Mouse (Mus musculus) frontal cortex, postnatal 14 days (tissue): ENCODE measurements at regions not wholly inside any gene's neighbourhood (a gene's known extent, or its start where the extent isn't known, plus 50 kb on each side); places are given as distances from the start of the nearest gene placed in this dataset.
"Not testable (repeated sequence)": the region's sequence is repeated elsewhere in the genome, so short reads cannot be mapped to it uniquely, and the experiment has no call there.

Experiments
- DNase-seq, 2 experiments: peaks; one replicate each; pipeline ENCODE4 v3.0.0; 2022; ENCODE audit warnings: low spot score in 2 of 2

DNA sequence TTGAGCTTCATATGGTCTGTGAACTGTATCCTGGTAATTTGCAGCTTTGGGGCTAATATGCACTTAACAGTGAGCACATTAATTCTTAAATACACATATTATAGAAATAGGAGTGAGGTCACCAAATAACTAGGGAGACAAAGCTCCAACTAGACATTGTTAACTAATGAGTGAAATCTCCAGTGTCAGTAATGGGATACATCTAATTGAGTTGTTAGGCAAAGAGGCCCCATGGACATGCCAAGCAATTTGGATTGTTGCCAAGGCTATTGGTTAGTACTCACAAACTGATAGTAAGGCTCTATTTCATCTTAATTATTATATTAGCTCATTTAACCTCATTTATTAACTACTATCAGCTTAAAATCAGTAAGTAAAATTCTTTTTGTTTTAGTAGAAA, 698.5 kb downstream of the Triml1 start:
- DNase-seq: no peak

DNA sequence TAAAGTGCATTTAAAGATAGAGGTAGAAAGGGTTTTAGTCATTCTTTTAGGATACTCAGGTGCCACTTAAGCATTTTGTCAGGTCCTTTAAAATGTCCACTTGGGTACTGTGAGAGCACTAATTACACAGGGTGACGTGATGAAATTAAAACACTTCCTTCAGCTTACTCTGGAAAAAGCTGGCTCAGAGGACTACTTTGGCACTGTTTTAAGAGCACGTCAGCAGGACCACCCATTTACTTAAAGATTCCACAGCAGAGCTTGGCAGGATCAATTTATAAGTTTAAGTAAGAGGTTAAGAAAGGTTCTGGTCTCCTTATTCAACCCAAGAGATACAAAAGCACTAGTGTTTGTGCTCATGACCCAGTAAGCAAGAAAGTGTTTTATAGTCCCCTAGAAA, 738.7 kb downstream of the Triml1 start:
- DNase-seq: no peak

GRCm38 (mm10) chr8:42396886-42397285, 744.4 kb downstream of the Triml1 start:
- no peak for DNase-seq

DNA sequence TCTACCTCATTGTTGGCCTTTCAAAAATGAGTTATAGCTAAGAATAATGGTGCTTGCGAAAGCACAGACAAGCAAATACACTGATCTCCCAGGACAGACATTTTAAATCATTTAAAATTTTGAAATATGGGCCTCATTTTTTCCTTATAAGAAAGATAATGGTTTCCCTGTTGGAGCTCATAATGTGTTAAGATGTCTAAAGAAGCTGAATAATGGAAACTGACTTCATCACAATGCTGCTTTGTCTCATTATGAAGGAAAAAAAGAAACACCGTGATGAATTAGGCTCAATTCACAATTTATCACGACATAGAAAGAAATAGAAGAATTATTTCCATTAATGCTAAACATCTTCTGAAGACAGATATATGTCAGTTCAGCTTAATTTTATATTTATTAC, 752.5 kb downstream of the Triml1 start:
- no peak for DNase-seq

GRCm38 (mm10) chr8:42348073-42348603, 793.1 kb downstream of the Triml1 start:
- DNase-seq: no peak

DNA sequence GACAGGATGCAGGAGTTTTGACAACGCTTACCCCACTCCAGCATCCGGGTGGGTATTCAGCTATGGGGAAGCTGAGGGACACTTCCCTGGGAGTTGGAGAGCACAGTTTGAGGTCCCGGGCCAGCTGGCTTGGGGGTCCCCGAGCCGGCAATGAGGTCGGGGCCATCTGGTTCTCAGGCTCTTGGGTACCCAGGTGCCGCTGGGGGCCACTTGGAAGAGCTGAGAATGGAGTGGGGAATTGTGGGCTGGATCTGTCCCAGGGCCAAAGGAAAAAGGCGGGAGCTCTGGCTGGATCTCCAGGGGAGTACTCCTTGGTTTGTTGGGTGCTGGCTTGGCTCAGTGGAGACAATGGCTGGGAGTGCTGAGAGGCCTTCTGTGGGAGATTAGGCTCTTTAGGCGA, 806.6 kb downstream of the Triml1 start:
- no peak for DNase-seq

DNA sequence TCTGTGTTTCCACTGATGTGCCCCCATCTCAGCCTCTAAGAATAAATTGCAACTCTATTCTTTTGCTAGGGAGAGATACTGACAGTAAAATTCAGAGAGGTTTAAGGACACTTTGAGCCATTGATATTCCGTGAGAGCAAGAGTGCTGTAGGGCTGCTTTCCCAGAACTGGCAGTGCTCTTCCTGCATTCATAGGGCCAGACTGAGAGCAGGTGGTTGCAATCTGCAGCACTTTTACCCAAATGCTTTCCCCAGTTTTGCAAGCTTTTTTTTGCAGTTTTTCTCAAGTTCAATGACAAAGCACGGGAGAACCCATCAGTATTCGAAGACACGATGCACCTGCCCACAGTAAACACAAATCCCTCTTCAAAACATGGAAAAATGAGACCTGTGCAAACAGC, 816.6 kb downstream of the Triml1 start:
- no peak for DNase-seq

DNA sequence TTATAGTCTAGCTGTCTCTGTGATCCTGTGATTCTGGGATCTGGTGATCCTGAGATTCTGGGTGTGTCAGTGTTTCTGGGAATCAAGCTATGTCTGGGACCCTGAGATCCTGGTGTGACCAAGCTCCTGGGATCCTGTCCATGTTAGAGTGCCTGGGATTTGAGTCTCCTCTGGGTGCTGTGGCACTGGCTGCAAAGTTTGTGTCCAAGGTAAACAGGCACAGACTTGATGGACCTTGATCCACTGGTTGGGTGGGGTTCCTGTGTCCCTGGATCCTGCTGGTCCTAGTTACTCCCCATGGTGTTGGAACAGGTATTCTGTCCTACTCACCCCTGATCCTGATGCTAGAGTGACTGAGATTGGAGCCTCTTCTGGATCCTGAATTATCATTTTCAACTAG, 818.4 kb downstream of the Triml1 start:
- no peak for DNase-seq

DNA sequence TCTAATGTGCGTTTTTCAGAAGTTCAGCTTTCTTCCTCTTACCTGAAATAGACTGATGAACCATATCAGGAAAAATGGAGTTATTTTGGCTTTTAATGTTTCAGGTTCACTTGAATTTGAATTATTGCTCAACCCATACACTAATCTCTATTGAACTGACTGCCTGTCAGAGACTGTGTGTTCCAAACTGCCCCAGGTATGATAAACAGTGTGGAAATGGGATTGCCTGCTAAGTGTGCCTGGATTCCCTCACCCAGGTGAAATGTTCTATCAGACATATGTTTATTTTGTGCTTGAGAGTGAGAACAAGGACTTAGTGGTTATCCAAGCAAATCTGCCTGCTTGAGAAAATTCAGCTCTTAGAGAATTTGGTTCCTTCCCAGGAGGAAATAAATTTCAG, 830.2 kb downstream of the Triml1 start:
- DNase-seq: no peak

- DNase-seq: no peak
Observed at GRCm38 (mm10) chr8:42291392-42291791, 849.9 kb downstream of the Triml1 start.

GRCm38 (mm10) chr8:42282011-42282410, 859.3 kb downstream of the Triml1 start:
- no peak for DNase-seq

- DNase-seq: no peak
Observed at GRCm38 (mm10) chr8:42253358-42253757, 836.5 kb upstream of the Frg1 start.

DNA sequence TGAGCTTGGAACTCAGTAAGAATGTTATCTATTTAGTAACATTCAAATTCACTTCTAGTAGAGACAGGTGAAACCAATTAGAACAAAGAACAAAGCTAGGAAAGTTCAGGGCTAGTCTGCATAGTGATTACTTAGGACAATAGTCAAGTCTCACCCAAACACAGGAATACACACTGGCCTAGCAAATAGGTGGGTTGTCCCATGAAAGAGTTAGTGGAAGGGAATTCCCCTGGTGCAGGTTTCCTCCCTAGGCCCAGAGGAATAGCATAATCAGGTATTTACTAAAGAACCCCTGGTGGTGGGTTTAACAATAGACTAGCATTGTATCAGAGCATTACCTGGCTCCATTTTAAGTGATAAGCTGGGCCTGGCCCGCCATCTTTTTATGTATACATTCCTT, 825.4 kb upstream of the Frg1 start:
- not testable (repeated sequence) for DNase-seq

DNA sequence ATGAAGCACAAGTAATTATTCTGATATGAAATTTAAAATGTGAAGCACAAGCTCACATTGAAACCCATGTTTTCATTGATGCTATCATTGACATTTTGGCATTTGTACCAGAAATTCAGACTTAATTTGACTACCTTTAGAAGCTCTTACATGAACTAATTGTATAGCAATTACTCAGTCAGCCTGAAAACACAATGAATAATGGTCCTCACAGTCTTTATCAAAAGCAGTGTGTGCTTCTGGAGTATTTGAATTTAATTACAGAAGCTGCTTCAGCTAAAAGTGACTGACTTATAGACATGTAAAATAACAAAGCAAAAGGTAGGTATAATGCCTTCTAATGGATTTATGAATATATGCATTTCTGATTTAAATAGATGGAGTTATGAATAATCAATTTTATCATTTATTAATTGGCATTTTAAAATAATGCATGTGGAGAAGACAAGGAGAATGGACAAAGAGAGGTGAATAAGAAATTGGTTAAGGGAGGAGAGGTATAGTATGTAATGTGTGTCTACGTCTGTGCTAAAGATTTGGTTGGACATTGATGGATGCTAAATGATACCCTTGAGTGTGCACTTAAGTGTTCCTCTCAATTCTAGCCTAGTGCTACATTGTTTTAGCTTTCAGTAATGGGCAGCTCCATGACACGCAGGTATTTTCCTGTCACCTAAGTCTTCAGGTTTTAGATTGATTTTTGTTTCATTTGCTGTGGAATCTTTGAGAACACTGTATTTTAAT, 803.2 kb upstream of the Frg1 start:
- no peak for DNase-seq

DNA sequence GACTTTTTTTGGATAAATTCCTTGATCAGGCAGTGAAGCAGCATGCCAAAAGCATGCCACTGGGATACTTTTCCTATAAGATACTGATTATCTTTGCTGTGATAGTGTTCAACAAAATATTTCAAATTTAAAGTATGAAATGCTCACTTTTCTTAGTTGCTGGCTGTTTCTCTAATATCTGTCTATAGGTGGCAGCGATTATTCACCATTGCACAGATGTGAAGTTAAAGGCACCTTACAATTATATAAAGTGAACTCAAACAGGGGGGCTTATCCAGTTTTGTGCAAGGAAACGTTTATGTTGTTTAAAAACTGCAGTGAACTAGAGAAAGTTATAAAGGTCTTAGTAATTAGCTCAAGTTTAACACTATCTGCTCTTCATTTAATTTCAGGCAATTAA, 794.1 kb upstream of the Frg1 start:
- no peak for DNase-seq

DNA sequence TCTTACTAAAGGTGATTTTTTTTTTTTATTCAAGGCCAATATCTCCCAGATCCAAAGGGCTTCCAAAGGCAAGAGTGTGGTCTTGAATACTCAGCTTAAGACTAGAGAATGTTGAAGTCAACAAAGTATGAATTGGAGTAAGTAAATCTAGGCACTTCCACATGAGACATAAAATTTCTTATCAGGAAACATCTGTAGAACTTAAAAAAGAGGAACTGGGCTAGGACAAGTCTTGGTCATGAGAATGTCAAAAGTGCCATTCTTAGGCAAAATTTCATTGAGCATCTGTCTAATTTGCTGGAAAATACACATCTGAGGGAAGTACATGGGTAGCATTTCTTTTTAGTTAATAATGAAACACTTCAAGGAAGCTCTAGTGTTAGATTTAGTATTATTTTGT, 793.1 kb upstream of the Frg1 start:
- DNase-seq: no peak

DNA sequence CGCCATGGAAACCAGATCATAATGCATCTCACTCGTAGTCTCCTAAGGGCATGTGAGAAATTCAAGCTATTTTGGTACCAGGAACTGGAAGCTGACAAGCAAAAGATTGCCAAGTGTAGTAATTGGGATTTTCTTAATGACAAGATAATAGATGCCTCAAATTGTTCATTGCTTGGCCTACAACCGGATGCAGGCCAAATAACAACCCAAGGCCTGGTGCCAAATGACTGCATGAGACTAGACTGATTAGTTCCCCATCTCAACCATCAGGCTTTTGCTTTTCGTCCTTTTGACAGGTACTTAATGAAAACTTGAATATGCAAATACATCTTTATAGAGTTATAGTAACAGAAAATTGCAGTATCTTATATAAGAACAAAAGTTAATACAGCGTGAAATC, 780.4 kb upstream of the Frg1 start:
- no peak for DNase-seq

- no peak for DNase-seq
Observed at GRCm38 (mm10) chr8:42193902-42194550, 777.2 kb upstream of the Frg1 start.

DNA sequence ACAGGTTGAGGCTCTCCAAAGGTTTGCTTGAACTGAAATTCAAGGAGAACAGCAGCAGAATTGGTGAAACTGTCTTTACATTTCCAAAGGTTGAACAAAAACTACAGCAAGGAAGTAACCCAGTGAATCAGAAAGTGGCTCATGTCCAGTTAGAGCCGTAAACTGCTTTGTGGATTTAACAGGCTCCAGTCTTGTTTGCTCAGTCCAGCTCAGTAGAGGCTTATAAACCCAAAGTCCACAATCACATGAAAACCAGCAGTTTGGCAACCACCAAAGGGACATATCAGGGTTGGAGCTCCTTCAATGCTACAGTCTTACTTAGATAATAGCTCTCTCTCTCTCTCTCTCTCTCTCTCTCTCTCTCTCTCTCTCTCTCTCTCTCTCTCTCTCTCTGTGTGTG, 770.2 kb upstream of the Frg1 start:
- DNase-seq: no peak

GRCm38 (mm10) chr8:42183288-42183878, 766.5 kb upstream of the Frg1 start:
- no peak for DNase-seq

DNA sequence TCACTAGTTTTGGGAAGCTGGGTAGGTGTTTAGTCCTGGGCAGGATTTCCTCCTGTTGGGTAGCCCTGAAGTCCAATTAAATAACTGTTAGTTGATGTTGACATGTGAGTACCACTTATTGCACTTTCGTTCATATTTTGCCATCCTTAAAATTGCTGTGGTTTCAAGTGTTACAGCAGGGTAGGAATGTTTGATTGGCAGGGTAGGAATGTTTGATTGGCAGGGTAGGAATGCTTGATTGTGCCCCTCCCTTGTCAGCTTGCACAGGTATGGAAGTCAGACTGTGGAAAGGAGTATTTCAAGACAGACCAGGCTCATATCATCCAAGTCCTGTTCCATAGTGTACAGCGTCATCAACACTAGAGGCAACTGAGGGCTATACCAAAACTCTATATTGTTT, 745.6 kb upstream of the Frg1 start:
- no peak for DNase-seq

DNA sequence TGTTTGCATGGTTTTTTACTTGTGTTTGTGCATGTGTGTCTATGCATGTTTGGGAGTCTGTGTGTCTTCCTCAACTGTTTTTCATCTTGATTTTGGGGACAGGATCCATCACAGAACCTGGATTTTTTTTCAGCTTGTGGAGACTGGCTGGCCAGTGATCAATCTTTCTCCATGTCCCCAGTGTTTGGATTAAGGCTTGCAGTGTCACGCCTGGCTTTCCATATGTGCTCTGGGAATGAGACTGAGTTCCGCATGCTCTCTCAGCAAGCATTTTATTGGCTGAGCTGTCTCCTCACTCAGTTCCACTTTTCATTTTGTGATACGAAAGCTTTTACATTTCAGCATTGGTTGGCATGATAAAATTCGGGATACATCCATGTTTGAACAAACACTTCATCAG, 740.1 kb upstream of the Frg1 start:
- DNase-seq: no peak

DNA sequence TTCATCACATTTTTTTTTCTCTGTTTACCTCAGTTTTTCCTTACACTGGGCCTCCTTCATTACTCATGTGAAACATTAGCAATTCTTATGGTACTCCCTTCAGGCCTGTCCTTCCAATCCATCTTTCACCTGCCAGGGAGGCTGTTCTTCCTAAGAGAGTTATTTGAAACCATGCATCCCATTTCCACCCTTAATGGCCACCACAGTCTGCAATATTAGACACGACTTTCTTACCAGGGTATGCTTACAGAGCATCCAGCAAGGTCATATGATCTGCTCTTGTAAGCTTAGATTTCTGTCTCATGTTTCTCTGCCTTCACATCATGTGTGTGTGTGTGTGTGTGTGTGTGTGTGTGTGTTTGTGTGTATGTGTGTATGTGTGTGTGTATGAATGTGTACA, 739.7 kb upstream of the Frg1 start:
- no peak for DNase-seq
